ENCODE assay signal across 8 mouse cellular contexts in genomic region chr8:107503354-107503753, GRCm38 (mm10).
DNase-seq lines count a peak whose midpoint lies in the region; ATAC-seq and TF ChIP-seq lines count a peak whose summit lies in the region.

No protein-coding gene starts in this region.

- no peaks in the 10 kb centered on the region for H3K27me3 ChIP-seq in midbrain, embryonic 11.5 days (ENCODE audit: control insufficient read depth, insufficient read depth, low read length)
- H3K27me3 ChIP-seq in midbrain, postnatal 0 days (ENCODE audit: insufficient read depth, low read length): no peaks in the 10 kb centered on the region
- no peaks in the 10 kb centered on the region for H3K27me3 ChIP-seq in limb, embryonic 14.5 days (ENCODE audit: control insufficient read depth, insufficient read depth, low read length)
- H3K27me3 ChIP-seq in stomach, embryonic 15.5 days (replicated peaks): no peaks in the 10 kb centered on the region

- no peak overlapping the region for H3K4me2 ChIP-seq in midbrain, embryonic 11.5 days
- no peak overlapping the region for H3K4me2 ChIP-seq in midbrain, postnatal 0 days (ENCODE audit: low read depth, low read length, poor library complexity, severe bottlenecking)
- H3K4me2 ChIP-seq in limb, embryonic 14.5 days (replicated peaks; ENCODE audit: low read depth, low read length, severe bottlenecking): no peak overlapping the region
- H3K4me2 ChIP-seq in stomach, embryonic 15.5 days: no peak overlapping the region

- no peak for TF ChIP-seq POLR2A in limb, embryonic 14.5 days (IDR thresholded peaks at IDR 0.05; ENCODE audit: borderline replicate concordance, extremely low read depth, insufficient read depth, insufficient read length)

- H3K27ac ChIP-seq in midbrain, embryonic 11.5 days (ENCODE audit: low read depth, low read length): no peak overlapping the region
- H3K27ac ChIP-seq in midbrain, postnatal 0 days (ENCODE audit: low read depth, low read length): no peak overlapping the region
- peak overlapping the region; percentile 65; the same call in 1 of the 2 replicates for H3K27ac ChIP-seq in limb, embryonic 14.5 days (replicated peaks; ENCODE audit: low read depth, low read length)
- peak overlapping the region; percentile 44 for H3K27ac ChIP-seq in stomach, embryonic 15.5 days

- no peaks in the 10 kb centered on the region; the same call in 1 of the 2 replicates for H3K4me1 ChIP-seq in midbrain, embryonic 11.5 days (ENCODE audit: control insufficient read depth, insufficient read depth, low read length)
- no peaks in the 10 kb centered on the region for H3K4me1 ChIP-seq in midbrain, postnatal 0 days (ENCODE audit: insufficient read depth, low read length)
- peaks cover 28% of the 10 kb centered on the region for H3K4me1 ChIP-seq in limb, embryonic 14.5 days (ENCODE audit: control insufficient read depth, insufficient read depth, low read length)
- H3K4me1 ChIP-seq in stomach, embryonic 15.5 days: peaks cover 5% of the 10 kb centered on the region

- H3K9ac ChIP-seq in midbrain, embryonic 11.5 days (ENCODE audit: low read length): no peak overlapping the region
- no peak overlapping the region for H3K9ac ChIP-seq in midbrain, postnatal 0 days (replicated peaks; ENCODE audit: low read length, poor library complexity, severe bottlenecking)
- H3K9ac ChIP-seq in limb, embryonic 14.5 days (ENCODE audit: low read depth, low read length, severe bottlenecking): no peak overlapping the region
- no peak overlapping the region for H3K9ac ChIP-seq in stomach, embryonic 15.5 days

- peak; percentile 59 for ATAC-seq in midbrain, embryonic 11.5 days (ENCODE audit: low FRiP score)
- no peak for ATAC-seq in midbrain, postnatal 0 days (ENCODE audit: low FRiP score)
- ATAC-seq in hematopoietic stem cell, adult 5-6 weeks (replicated peaks in 1 of 2; ENCODE audit: insufficient read depth in 1 of 2, low FRiP score in 2 of 2, low TSS enrichment in 1 of 2, low read depth in 1 of 2, poor library complexity in 2 of 2, severe bottlenecking in 2 of 2): peak; percentile 12 to 33; a peak in 2 of 4 replicates
- peak; percentile 59 for ATAC-seq in limb, embryonic 14.5 days (ENCODE audit: low FRiP score, low read depth)
- ATAC-seq in stomach, embryonic 15.5 days (ENCODE audit: insufficient read depth, low FRiP score, low read depth): no peak

- no peaks in the 10 kb centered on the region for H3K9me3 ChIP-seq in midbrain, embryonic 11.5 days (ENCODE audit: control insufficient read depth, low read length)
- no peaks in the 10 kb centered on the region for H3K9me3 ChIP-seq in midbrain, postnatal 0 days (ENCODE audit: low read length)
- no peaks in the 10 kb centered on the region for H3K9me3 ChIP-seq in limb, embryonic 14.5 days (ENCODE audit: control insufficient read depth, low read length)
- no peaks in the 10 kb centered on the region for H3K9me3 ChIP-seq in stomach, embryonic 15.5 days

- peak; percentile 84 for DNase-seq in midbrain, embryonic 11.5 days (ENCODE audit: low spot score, missing footprints)
- no peak for DNase-seq in midbrain, postnatal 0 days (ENCODE audit: low spot score)
- no peak for DNase-seq in limb, embryonic 14.5 days (ENCODE audit: low spot score)
- no peak for DNase-seq in right cerebral cortex, postnatal 4 days
- DNase-seq in cerebellum, adult 11-12 months: no peak
- no peak for DNase-seq in layer of hippocampus, adult 18-20 months (ENCODE audit: low spot score in 2 of 2)

- no peaks in the 10 kb centered on the region; the same call in 1 of the 2 replicates for H3K36me3 ChIP-seq in midbrain, embryonic 11.5 days (ENCODE audit: control insufficient read depth, insufficient read depth, low read length)
- no peaks in the 10 kb centered on the region for H3K36me3 ChIP-seq in midbrain, postnatal 0 days (ENCODE audit: insufficient read depth, low read length)
- no peaks in the 10 kb centered on the region; the same call in 1 of the 2 replicates for H3K36me3 ChIP-seq in limb, embryonic 14.5 days (ENCODE audit: control insufficient read depth, insufficient read depth, low read length)
- peaks cover 4% of the 10 kb centered on the region; the same call in 1 of the 2 replicates for H3K36me3 ChIP-seq in stomach, embryonic 15.5 days

- WGBS in midbrain, embryonic 11.5 days: 32% methylated on average over 6 of the region's 6 CpGs
- WGBS in midbrain, postnatal 0 days: 18% methylated on average over 5 of the region's 6 CpGs
- WGBS in limb, embryonic 14.5 days: 10% methylated on average over 4 of the region's 6 CpGs
- WGBS in stomach, embryonic 15.5 days: 14% methylated on average over 6 of the region's 6 CpGs

- no peak for TF ChIP-seq CTCF in midbrain, postnatal 0 days (IDR thresholded peaks at IDR 0.05)

- H3K4me3 ChIP-seq in midbrain, embryonic 11.5 days (ENCODE audit: low read depth, low read length): no peak overlapping the region
- H3K4me3 ChIP-seq in midbrain, postnatal 0 days (ENCODE audit: low read depth, low read length): no peak overlapping the region
- H3K4me3 ChIP-seq in limb, embryonic 14.5 days (replicated peaks; ENCODE audit: low read length): no peak overlapping the region
- H3K4me3 ChIP-seq in stomach, embryonic 15.5 days (replicated peaks): no peak overlapping the region

Comparison
In these comparisons a context has a peak if more than half of its experiments do, and no peak if none do; other contexts are left out.
1. ATAC-seq: peak in midbrain, embryonic 11.5 days (single experiment), hematopoietic stem cell, adult 5-6 weeks (2 of 2) and limb, embryonic 14.5 days (single experiment); none in midbrain, postnatal 0 days (single experiment) and stomach, embryonic 15.5 days (single experiment).
2. H3K27ac ChIP-seq: peak in limb, embryonic 14.5 days (single experiment) and stomach, embryonic 15.5 days (single experiment); none in midbrain, embryonic 11.5 days (single experiment) and midbrain, postnatal 0 days (single experiment).